Mouse (Mus musculus): ENCODE data around the gene Kxd1. TPM values are rescaled to one million over a fixed set of nuclear protein-coding genes. Genes with fewer than 3 reads are reported as not detected.
A peak's percentile ranks its signal among the peaks of the same experiment; 100 is the strongest.
"Not testable (repeated sequence)": the region's sequence is repeated elsewhere in the genome, so short reads cannot be mapped to it uniquely, and the experiment has no call there.

Gene Kxd1
- polyA plus RNA-seq, 1 experiment from 2014 or later = 50.8 TPM

- ATAC-seq (ENCODE audit: low FRiP score) = no peak
- peaks cover 28% of the 10 kb centered on the region for H3K4me1 ChIP-seq
- H3K27ac ChIP-seq = peak overlapping the region; percentile 86
- no peaks in the 10 kb centered on the region for H3K27me3 ChIP-seq
- peak overlapping the region; percentile 82 for H3K4me3 ChIP-seq (replicated peaks)
- peak overlapping the region; percentile 90 for H3K9ac ChIP-seq
- 38% methylated on average over 13 of the region's 13 CpGs for WGBS
- H3K9me3 ChIP-seq = no peaks in the 10 kb centered on the region
- peaks cover 37% of the 10 kb centered on the region for H3K36me3 ChIP-seq (replicated peaks)
- peak overlapping the region; percentile 85 for H3K4me2 ChIP-seq
Measured at GRCm38 (mm10) chr8:70528182-70528797, 534 bp upstream of the Kxd1 start.

GRCm38 (mm10) chr8:70527111-70527511 is 645 bp downstream of the Kxd1 start:
- Histone ChIP-seq H3K4me1 (peaks cover 35% of the 10 kb centered on the region), H3K27me3 (no peaks in the 10 kb centered on the region), H3K9ac (peak overlapping the region; percentile 90), H3K36me3 (replicated peaks) (peaks cover 25% of the 10 kb centered on the region), H3K9me3 (no peaks in the 10 kb centered on the region), H3K4me2 (peak overlapping the region; percentile 85), H3K4me3 (replicated peaks) (peak overlapping the region; percentile 82), H3K27ac (peak overlapping the region; percentile 86)
- WGBS = 5% methylated on average over 8 of the region's 8 CpGs
- ATAC-seq (ENCODE audit: low FRiP score) = no peak

- peak; percentile 86 for ATAC-seq (ENCODE audit: low FRiP score)
- Histone ChIP-seq H3K4me2 (peak overlapping the region; percentile 84), H3K9ac (peak overlapping the region; percentile 72), H3K27me3 (no peaks in the 10 kb centered on the region), H3K27ac (peak overlapping the region; percentile 91), H3K4me1 (peaks cover 26% of the 10 kb centered on the region), H3K4me3 (replicated peaks) (peak overlapping the region; percentile 77), H3K9me3 (no peaks in the 10 kb centered on the region), H3K36me3 (replicated peaks) (0 out of 2 replicates have a peak, but pooled peaks cover 9% of the 10 kb centered on the region)
- WGBS = under 1% methylated on average over 51 of the region's 51 CpGs
Measured at GRCm38 (mm10) chr8:70522592-70523403, 5.0 kb downstream of the Kxd1 start.

- no peak overlapping the region for H3K9ac ChIP-seq
- 65% methylated on average over 2 of the region's 2 CpGs for WGBS
- H3K9me3 ChIP-seq = no peaks in the 10 kb centered on the region
- no peak for ATAC-seq (ENCODE audit: low FRiP score)
- peaks cover 23% of the 10 kb centered on the region for H3K36me3 ChIP-seq (replicated peaks)
- H3K4me2 ChIP-seq = no peak overlapping the region
- H3K4me3 ChIP-seq (replicated peaks) = no peak overlapping the region
- H3K27me3 ChIP-seq = no peaks in the 10 kb centered on the region
- H3K4me1 ChIP-seq = peaks cover 13% of the 10 kb centered on the region
- no peak overlapping the region for H3K27ac ChIP-seq
Measured at GRCm38 (mm10) chr8:70519606-70520005, 8.2 kb downstream of the Kxd1 start.

GRCm38 (mm10) chr8:70519043-70519442 is 8.7 kb downstream of the Kxd1 start:
- no peak overlapping the region for H3K9ac ChIP-seq
- H3K9me3 ChIP-seq = no peaks in the 10 kb centered on the region
- H3K36me3 ChIP-seq (replicated peaks) = peaks cover 26% of the 10 kb centered on the region
- H3K27ac ChIP-seq = no peak overlapping the region
- ATAC-seq (ENCODE audit: low FRiP score) = no peak
- H3K4me2 ChIP-seq = no peak overlapping the region
- H3K27me3 ChIP-seq = no peaks in the 10 kb centered on the region
- 92% methylated on average over 6 of the region's 6 CpGs for WGBS
- peaks cover 13% of the 10 kb centered on the region for H3K4me1 ChIP-seq
- no peak overlapping the region for H3K4me3 ChIP-seq (replicated peaks)

GRCm38 (mm10) chr8:70517940-70518643 is 9.7 kb downstream of the Kxd1 start:
- no peaks in the 10 kb centered on the region for H3K27me3 ChIP-seq
- H3K4me3 ChIP-seq (replicated peaks) = no peak overlapping the region
- WGBS = 72% methylated on average over 10 of the region's 10 CpGs
- no peaks in the 10 kb centered on the region for H3K9me3 ChIP-seq
- no peak overlapping the region for H3K4me2 ChIP-seq
- H3K9ac ChIP-seq = no peak overlapping the region; the same call in 1 of the 2 replicates
- no peak overlapping the region for H3K27ac ChIP-seq
- peaks cover 9% of the 10 kb centered on the region for H3K4me1 ChIP-seq
- H3K36me3 ChIP-seq (replicated peaks) = peaks cover 36% of the 10 kb centered on the region
- ATAC-seq (ENCODE audit: low FRiP score) = no peak

GRCm38 (mm10) chr8:70513441-70513840 is 14.3 kb downstream of the Kxd1 start:
- Histone ChIP-seq H3K4me1 (peaks cover 20% of the 10 kb centered on the region), H3K36me3 (replicated peaks) (peaks cover 39% of the 10 kb centered on the region), H3K9me3 (no peaks in the 10 kb centered on the region), H3K27me3 (no peaks in the 10 kb centered on the region), H3K4me3 (replicated peaks) (no peak overlapping the region), H3K9ac (no peak overlapping the region), H3K4me2 (no peak overlapping the region), H3K27ac (no peak overlapping the region)
- WGBS = 75% methylated on average over 2 of the region's 2 CpGs
- no peak for ATAC-seq (ENCODE audit: low FRiP score)

- ATAC-seq (ENCODE audit: low FRiP score) = no peak
- H3K9me3 ChIP-seq = no peaks in the 10 kb centered on the region
- WGBS = 95% methylated on average over 11 of the region's 11 CpGs
- no peaks in the 10 kb centered on the region for H3K27me3 ChIP-seq
- H3K9ac ChIP-seq = no peak overlapping the region
- no peak overlapping the region for H3K27ac ChIP-seq
- H3K4me3 ChIP-seq (replicated peaks) = no peak overlapping the region
- H3K36me3 ChIP-seq (replicated peaks) = peaks cover 48% of the 10 kb centered on the region
- no peak overlapping the region for H3K4me2 ChIP-seq
- H3K4me1 ChIP-seq = peaks cover 25% of the 10 kb centered on the region
Measured at GRCm38 (mm10) chr8:70512253-70512903, 15.4 kb downstream of the Kxd1 start.

GRCm38 (mm10) chr8:70511770-70512169 is 16.0 kb downstream of the Kxd1 start:
- Histone ChIP-seq H3K27me3 (no peaks in the 10 kb centered on the region), H3K9me3 (no peaks in the 10 kb centered on the region), H3K4me2 (no peak overlapping the region), H3K27ac (no peak overlapping the region), H3K36me3 (replicated peaks) (peaks cover 54% of the 10 kb centered on the region), H3K9ac (peak overlapping the region; percentile 98; the same call in 1 of the 2 replicates), H3K4me1 (peaks cover 25% of the 10 kb centered on the region), H3K4me3 (replicated peaks) (no peak overlapping the region)
- 95% methylated on average over 2 of the region's 2 CpGs for WGBS
- ATAC-seq (ENCODE audit: low FRiP score) = no peak

GRCm38 (mm10) chr8:70511174-70511573 is 16.6 kb downstream of the Kxd1 start:
- Histone ChIP-seq H3K36me3 (replicated peaks) (peaks cover 49% of the 10 kb centered on the region), H3K4me1 (peaks cover 25% of the 10 kb centered on the region), H3K4me3 (replicated peaks) (peak overlapping the region; percentile 99), H3K4me2 (peak overlapping the region; percentile 97), H3K27ac (peak overlapping the region; percentile 97; the same call in 1 of the 2 replicates), H3K9ac (peak overlapping the region; percentile 98; the same call in 1 of the 2 replicates)
- H3K9me3 ChIP-seq; ATAC-seq (ENCODE audit: low FRiP score); H3K27me3 ChIP-seq: not testable (repeated sequence)
- 91% methylated on average over 6 of the region's 6 CpGs for WGBS

- Histone ChIP-seq H3K4me2 (peak within 1 kb of the TSS; percentile 97), H3K4me1 (peaks cover 32% of the 10 kb centered on the region), H3K27me3 (no peaks in the 10 kb centered on the region), H3K36me3 (replicated peaks) (peaks cover 44% of the 10 kb centered on the region), H3K27ac (peak within 1 kb of the TSS; percentile 97), H3K9ac (peak within 1 kb of the TSS; percentile 98), H3K4me3 (replicated peaks) (peak within 1 kb of the TSS; percentile 99), H3K9me3 (no peaks in the 10 kb centered on the region)
- WGBS = under 1% methylated on average over 74 of the region's 74 CpGs
- peak; percentile 86 for ATAC-seq (ENCODE audit: low FRiP score)
Measured at GRCm38 (mm10) chr8:70510228-70510915, 17.4 kb downstream of the Kxd1 start, which contains the start of gene Uba52. TSS of gene Uba52 (minus strand) at chr8:70510801.

Data from forebrain, embryonic 12.5 days (tissue).